Mouse (Mus musculus) CD8-positive naive resting alpha-beta T cell, adult 2 months (primary cell): Measurements from ENCODE around the gene Nod2.
A peak's percentile ranks its signal among the peaks of the same experiment; 100 is the strongest.

Experiments
- DNase-seq, 2 experiments: peaks; one replicate each; pipeline ENCODE4 v3.0.0; 2022; ENCODE audit warnings: low read depth in 2 of 2, low spot score in 2 of 2

Gene Nod2

GRCm38 (mm10) chr8:88675372-88676165 is 28.5 kb downstream of the Nod2 start:
- no peak for DNase-seq

- DNase-seq: no peak
Observed at GRCm38 (mm10) chr8:88677071-88677470, 30.0 kb downstream of the Nod2 start.

- no peak for DNase-seq
Observed at GRCm38 (mm10) chr8:88680566-88680965, 33.5 kb downstream of the Nod2 start.

GRCm38 (mm10) chr8:88681046-88681445 is 33.9 kb downstream of the Nod2 start:
- DNase-seq: no peak

GRCm38 (mm10) chr8:88683656-88684289 is 36.7 kb downstream of the Nod2 start:
- no peak for DNase-seq

GRCm38 (mm10) chr8:88686226-88686905 is 39.3 kb downstream of the Nod2 start:
- DNase-seq: no peak

GRCm38 (mm10) chr8:88686906-88687235 is 39.8 kb downstream of the Nod2 start:
- DNase-seq: no peak

- no peak for DNase-seq
Observed at GRCm38 (mm10) chr8:88689151-88689550, 42.0 kb downstream of the Nod2 start.

GRCm38 (mm10) chr8:88689891-88690290 is 42.8 kb downstream of the Nod2 start:
- no peak for DNase-seq

- peak in 1 of 2 experiments; percentile 32 for DNase-seq
Observed at GRCm38 (mm10) chr8:88691342-88691948, 44.3 kb downstream of the Nod2 start.

- peak in 1 of 2 experiments; percentile 50 for DNase-seq
Observed at GRCm38 (mm10) chr8:88691961-88692360, 44.8 kb downstream of the Nod2 start.

GRCm38 (mm10) chr8:88692866-88693265 is 45.8 kb downstream of the Nod2 start:
- DNase-seq: no peak

GRCm38 (mm10) chr8:88693376-88693775 is 46.3 kb downstream of the Nod2 start:
- DNase-seq: no peak

GRCm38 (mm10) chr8:88694291-88694690 is 47.2 kb downstream of the Nod2 start:
- DNase-seq: peak in 1 of 2 experiments; percentile 33

GRCm38 (mm10) chr8:88696228-88696627 is 49.1 kb downstream of the Nod2 start:
- DNase-seq: no peak

GRCm38 (mm10) chr8:88696721-88697641 is 49.9 kb downstream of the Nod2 start, which contains the start of gene Cyld:
Gene Cyld, plus strand, starts transcription at chr8:88697028.
- DNase-seq: peak; percentile 96 to 97

- DNase-seq: no peak
Observed at GRCm38 (mm10) chr8:88697642-88698031, 50.5 kb downstream of the Nod2 start.

- no peak for DNase-seq
Observed at GRCm38 (mm10) chr8:88698048-88698447, 50.9 kb downstream of the Nod2 start.

- DNase-seq: peak in 1 of 2 experiments; percentile 34
Observed at GRCm38 (mm10) chr8:88701611-88702010, 54.5 kb downstream of the Nod2 start.

- DNase-seq: no peak
Observed at GRCm38 (mm10) chr8:88702816-88703215, 55.7 kb downstream of the Nod2 start.
